Mouse (Mus musculus) hindbrain, postnatal 0 days (tissue): ENCODE results near the gene Sf3b5. TPM values are rescaled to one million over a fixed set of nuclear protein-coding genes. Genes with fewer than 3 reads are reported as not detected.
A peak's percentile ranks its signal among the peaks of the same experiment; 100 is the strongest.
"Not testable (repeated sequence)": the region's sequence is repeated elsewhere in the genome, so short reads cannot be mapped to it uniquely, and the experiment has no call there.

Source experiments
- ATAC-seq: fragments of 200-750 bp; cut with Nextera tagmentation; 2 replicates; pipeline ENCODE4 v1.8.0; 2017; ENCODE audit warnings: mild to moderate bottlenecking, moderate TSS enrichment, moderate library complexity
- DNase-seq: peaks from one replicate; pipeline ENCODE4 v3.0.0-alpha.2; 2015; ENCODE audit warnings: low spot score
- H3K27ac ChIP-seq: fragments of 300-500 bp; sonication (generic); 2 replicates; pipeline ENCODE4 v1.5.1; 2014; ENCODE audit warnings: mild to moderate bottlenecking
- H3K27me3 ChIP-seq: fragments of 300-500 bp; sonication (generic); 2 replicates; pipeline ENCODE4 v1.6.1; 2014; ENCODE audit warnings: low read length, mixed read lengths; ENCODE audit not compliant: insufficient read depth
- H3K36me3 ChIP-seq: fragments of 300-500 bp; sonication (generic); 2 replicates; pipeline ENCODE4 v1.6.1; 2014; ENCODE audit warnings: low read length, mixed read lengths; ENCODE audit not compliant: insufficient read depth
- H3K4me1 ChIP-seq: fragments of 300-500 bp; sonication (generic); 2 replicates; pipeline ENCODE4 v1.6.1; 2014; ENCODE audit warnings: antibody characterized with exemption, low read length, mixed read lengths; ENCODE audit not compliant: insufficient read depth
- H3K4me2 ChIP-seq: fragments of 300-500 bp; sonication (generic); 2 replicates; pipeline ENCODE4 v1.6.1; 2014; ENCODE audit warnings: low read depth, mild to moderate bottlenecking, low read length, moderate library complexity, mixed read lengths
- H3K4me3 ChIP-seq: fragments of 300-500 bp; sonication (generic); 2 replicates; pipeline ENCODE4 v1.5.1; 2014; ENCODE audit warnings: low read length
- H3K9ac ChIP-seq: fragments of 300-500 bp; sonication (generic); replicated peaks from 2 replicates; pipeline ENCODE4 v1.6.1; 2014; ENCODE audit warnings: mild to moderate bottlenecking, low read length, moderate library complexity, mixed read lengths
- H3K9me3 ChIP-seq: fragments of 300-500 bp; sonication (generic); 2 replicates; pipeline ENCODE4 v1.6.1; 2016; ENCODE audit warnings: low read length, mixed read lengths
- CTCF ChIP-seq: IDR thresholded peaks from 2 replicates; pipeline ENCODE4 v1.5.1; 2016; ENCODE audit warnings: antibody characterized with exemption, control low read depth, low read depth
- WGBS: fragments of 180-500 bp; shearing (Covaris S2); extraction: QIAGEN DNeasy Blood & Tissue Kit; methylation state at CpG from one replicate; pipeline ENCODE4 v1.1.7; 2014; 5-methylcytosine and 5-hydroxymethylcytosine counted together
- polyA plus RNA-seq: library from polyadenylated mRNA; unstranded; fragments of >200 nt; fragmentation: Nextera tagmentation; extraction: Ambion mirVana; gene quantifications from 2 replicates; pipeline ENCODE4 v1.2.1, GENCODE M21; 2015
- total RNA-seq: library from RNA; depleted of rRNA; stranded (reverse); fragments of >200 nt; gene quantifications from 2 replicates; pipeline ENCODE4 v1.2.3, GENCODE M21; 2014

The Sf3b5 gene
- total and polyA plus RNA-seq, 2 experiments from 2014 or later = 27.6 to 27.7 TPM

- no peaks in the 10 kb centered on the region for H3K27me3 ChIP-seq
- peak; percentile 84 for TF ChIP-seq CTCF
- H3K36me3 ChIP-seq = no peaks in the 10 kb centered on the region
- no peaks in the 10 kb centered on the region for H3K4me1 ChIP-seq
- ATAC-seq (0 out of 2 replicates have a peak, but pooled peaks have one; percentile 30), DNase-seq (peak; percentile 67)
- no peak overlapping the region for H3K9ac ChIP-seq
- H3K4me3 ChIP-seq = no peak overlapping the region
- H3K27ac ChIP-seq = no peak overlapping the region
- H3K9me3 ChIP-seq = no peaks in the 10 kb centered on the region
- H3K4me2 ChIP-seq = no peak overlapping the region
- WGBS = 64% methylated on average over 7 of the region's 7 CpGs
Measured at GRCm38 (mm10) chr10:13018510-13018909, 13.4 kb downstream of the Sf3b5 start.

- no peak overlapping the region for H3K4me2 ChIP-seq
- no peak overlapping the region for H3K27ac ChIP-seq
- H3K36me3 ChIP-seq = no peaks in the 10 kb centered on the region
- H3K4me1 ChIP-seq = no peaks in the 10 kb centered on the region
- no peaks in the 10 kb centered on the region for H3K27me3 ChIP-seq
- ATAC-seq (no peak), DNase-seq (no peak)
- no peaks in the 10 kb centered on the region for H3K9me3 ChIP-seq
- TF ChIP-seq CTCF = no peak
- WGBS = 73% methylated on average over 5 of the region's 5 CpGs
- H3K4me3 ChIP-seq = no peak overlapping the region
- no peak overlapping the region for H3K9ac ChIP-seq
Measured at GRCm38 (mm10) chr10:13019026-13019425, 13.9 kb downstream of the Sf3b5 start.

GRCm38 (mm10) chr10:13022103-13022502 lies 17.0 kb downstream of the Sf3b5 start:
- Histone ChIP-seq H3K27ac (no peak overlapping the region), H3K9ac (no peak overlapping the region), H3K27me3 (no peaks in the 10 kb centered on the region), H3K4me1 (no peaks in the 10 kb centered on the region), H3K36me3 (no peaks in the 10 kb centered on the region), H3K4me3 (no peak overlapping the region), H3K9me3 (no peaks in the 10 kb centered on the region), H3K4me2 (no peak overlapping the region)
- TF ChIP-seq CTCF = no peak
- ATAC-seq = no peak
- 81% methylated on average over 4 of the region's 4 CpGs for WGBS
- no peak for DNase-seq

GRCm38 (mm10) chr10:13023985-13024384 lies 18.8 kb downstream of the Sf3b5 start:
- not testable (repeated sequence) for H3K9me3 ChIP-seq, DNase-seq, H3K27ac ChIP-seq, H3K4me2 ChIP-seq, H3K4me3 ChIP-seq, H3K36me3 ChIP-seq, H3K9ac ChIP-seq, H3K4me1 ChIP-seq, H3K27me3 ChIP-seq, ATAC-seq
- whole genome bisulfite sequencing = 71% methylated on average over 3 of the region's 3 CpGs

- no peaks in the 10 kb centered on the region for H3K9me3 ChIP-seq
Measured at GRCm38 (mm10) chr10:13027702-13028101, 22.6 kb downstream of the Sf3b5 start.

GRCm38 (mm10) chr10:13028215-13028614 lies 23.1 kb downstream of the Sf3b5 start:
- 96% methylated on average over 1 of the region's 1 CpGs for WGBS
- H3K27ac ChIP-seq = no peak overlapping the region
- no peaks in the 10 kb centered on the region for H3K27me3 ChIP-seq
- DNase-seq = no peak
- H3K4me2 ChIP-seq = no peak overlapping the region
- no peaks in the 10 kb centered on the region for H3K36me3 ChIP-seq
- H3K9ac ChIP-seq = no peak overlapping the region
- H3K9me3 ChIP-seq = no peaks in the 10 kb centered on the region
- no peaks in the 10 kb centered on the region for H3K4me1 ChIP-seq
- no peak overlapping the region for H3K4me3 ChIP-seq
- ATAC-seq = no peak
- TF ChIP-seq CTCF = no peak

More at GRCm38 (mm10) chr10:13027702-13028101, 22.6 kb downstream of the Sf3b5 start:
- Histone ChIP-seq H3K9ac (no peak overlapping the region), H3K4me2 (no peak overlapping the region), H3K4me1 (no peaks in the 10 kb centered on the region), H3K36me3 (no peaks in the 10 kb centered on the region), H3K27me3 (no peaks in the 10 kb centered on the region), H3K4me3 (no peak overlapping the region), H3K27ac (no peak overlapping the region)
- WGBS = 87% methylated on average over 5 of the region's 5 CpGs
- DNase-seq (no peak), ATAC-seq (no peak)
- TF ChIP-seq CTCF = no peak

- no peak for ATAC-seq
- H3K9ac ChIP-seq = no peak overlapping the region
- H3K27ac ChIP-seq = no peak overlapping the region
- DNase-seq = no peak
- no peak overlapping the region for H3K4me3 ChIP-seq
- H3K27me3 ChIP-seq = no peaks in the 10 kb centered on the region
- H3K36me3 ChIP-seq = no peaks in the 10 kb centered on the region
- no peaks in the 10 kb centered on the region for H3K9me3 ChIP-seq
- TF ChIP-seq CTCF = no peak
- H3K4me2 ChIP-seq = no peak overlapping the region
- WGBS = 90% methylated on average over 5 of the region's 5 CpGs
- H3K4me1 ChIP-seq = no peaks in the 10 kb centered on the region
Measured at GRCm38 (mm10) chr10:13029416-13029815, 24.3 kb downstream of the Sf3b5 start.
